8 mouse cellular contexts compared by ENCODE assay signal in the genomic region with DNA sequence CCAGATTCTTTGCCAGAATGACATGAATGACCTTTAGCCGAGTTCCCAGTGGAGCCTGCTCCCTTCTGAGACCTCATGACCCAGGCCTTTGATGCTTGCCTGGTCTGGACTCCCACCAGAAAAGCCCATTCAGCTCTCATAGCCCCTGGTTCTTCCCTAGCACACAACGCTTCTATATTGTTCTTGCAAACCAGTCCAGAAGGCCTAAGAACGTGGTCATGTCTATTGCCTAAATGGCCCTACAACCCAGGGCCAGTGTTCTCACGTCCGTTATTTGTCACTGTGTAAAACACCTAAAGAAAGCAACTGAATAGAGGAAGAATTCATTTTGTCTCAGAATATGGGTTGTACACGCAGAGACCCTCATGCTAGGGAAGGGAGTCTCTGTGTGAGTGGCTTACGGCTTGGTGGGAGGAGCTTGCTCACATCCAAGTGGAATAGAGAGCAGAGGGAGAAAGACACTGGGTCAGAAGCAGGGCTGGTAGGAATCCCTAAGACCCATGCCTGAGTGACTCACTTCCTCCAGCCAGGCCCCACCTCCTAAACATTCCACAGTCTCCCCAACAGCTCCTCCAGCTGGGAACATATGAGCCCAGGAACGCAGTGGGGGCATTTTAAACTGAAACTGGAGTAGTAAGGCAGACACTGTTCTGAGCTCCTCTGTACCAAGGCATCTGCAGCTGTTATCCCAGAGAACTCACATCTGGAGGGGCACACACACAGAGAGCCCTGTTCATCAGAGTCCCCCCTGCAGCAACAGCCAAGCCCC.
DNase-seq lines count a peak whose midpoint lies in the region; ATAC-seq lines count a peak whose summit lies in the region.

No protein-coding gene starts in this region.

- H3K4me3 ChIP-seq in forebrain, embryonic 10.5 days = no peak overlapping the region
- no peak overlapping the region for H3K4me3 ChIP-seq in forebrain, embryonic 12.5 days (replicated peaks)
- no peak overlapping the region for H3K4me3 ChIP-seq in embryonic facial prominence, embryonic 10.5 days
- no peak overlapping the region for H3K4me3 ChIP-seq in lung, embryonic 15.5 days
- no peak overlapping the region for H3K4me3 ChIP-seq in liver, embryonic 11.5 days (ENCODE audit: low read depth, low read length)

- no peaks in the 10 kb centered on the region for H3K9me3 ChIP-seq in forebrain, embryonic 10.5 days
- no peaks in the 10 kb centered on the region for H3K9me3 ChIP-seq in forebrain, embryonic 12.5 days
- H3K9me3 ChIP-seq in embryonic facial prominence, embryonic 10.5 days = 0 out of 2 replicates have a peak, but pooled peaks cover 3% of the 10 kb centered on the region
- H3K9me3 ChIP-seq in lung, embryonic 15.5 days = no peaks in the 10 kb centered on the region
- H3K9me3 ChIP-seq in liver, embryonic 11.5 days (ENCODE audit: control insufficient read depth, low read length) = no peaks in the 10 kb centered on the region

- no peak overlapping the region for H3K9ac ChIP-seq in forebrain, embryonic 12.5 days
- no peak overlapping the region for H3K9ac ChIP-seq in lung, embryonic 15.5 days
- H3K9ac ChIP-seq in liver, embryonic 11.5 days (ENCODE audit: low read depth, low read length) = no peak overlapping the region

- WGBS in forebrain, embryonic 10.5 days = 69% methylated on average over 8 of the region's 8 CpGs
- WGBS in forebrain, embryonic 12.5 days = 54% methylated on average over 8 of the region's 8 CpGs
- 53% methylated on average over 8 of the region's 8 CpGs for WGBS in embryonic facial prominence, embryonic 10.5 days
- WGBS in lung, embryonic 15.5 days = 62% methylated on average over 8 of the region's 8 CpGs
- WGBS in liver, embryonic 11.5 days = 67% methylated on average over 8 of the region's 8 CpGs

- H3K4me2 ChIP-seq in forebrain, embryonic 12.5 days = no peak overlapping the region
- no peak overlapping the region for H3K4me2 ChIP-seq in lung, embryonic 15.5 days
- H3K4me2 ChIP-seq in liver, embryonic 11.5 days = no peak overlapping the region

- no peak for ATAC-seq in forebrain, embryonic 12.5 days (ENCODE audit: low FRiP score)
- ATAC-seq in lung, embryonic 15.5 days (ENCODE audit: borderline replicate concordance, extremely low read depth, low FRiP score, low TSS enrichment) = peak; percentile 73
- no peak for ATAC-seq in liver, embryonic 11.5 days (replicated peaks; ENCODE audit: low FRiP score)

- no peak for DNase-seq in forebrain, embryonic 10.5 days (ENCODE audit: extremely low spot score, low spot score)
- DNase-seq in embryonic facial prominence, embryonic 10.5 days (ENCODE audit: low spot score) = peak; percentile 56
- DNase-seq in heart, postnatal 4 days = peak; percentile 59
- DNase-seq in spleen, postnatal 10 days (ENCODE audit: low spot score in 2 of 2) = no peak
- DNase-seq in liver, embryonic 11.5 days (ENCODE audit: low spot score) = no peak
- DNase-seq in frontal cortex, postnatal 14 days (ENCODE audit: low spot score in 2 of 2) = no peak

- H3K27ac ChIP-seq in forebrain, embryonic 10.5 days = peak overlapping the region; percentile 2; the same call in 1 of the 2 replicates
- H3K27ac ChIP-seq in forebrain, embryonic 12.5 days = no peak overlapping the region
- peak overlapping the region; percentile 71 for H3K27ac ChIP-seq in embryonic facial prominence, embryonic 10.5 days (replicated peaks)
- peak overlapping the region; percentile 43; the same call in 1 of the 2 replicates for H3K27ac ChIP-seq in lung, embryonic 15.5 days
- no peak overlapping the region for H3K27ac ChIP-seq in liver, embryonic 11.5 days (ENCODE audit: low read depth, low read length)

- H3K36me3 ChIP-seq in forebrain, embryonic 10.5 days (replicated peaks) = no peaks in the 10 kb centered on the region
- H3K36me3 ChIP-seq in forebrain, embryonic 12.5 days (replicated peaks) = no peaks in the 10 kb centered on the region
- no peaks in the 10 kb centered on the region for H3K36me3 ChIP-seq in embryonic facial prominence, embryonic 10.5 days (replicated peaks)
- H3K36me3 ChIP-seq in lung, embryonic 15.5 days = no peaks in the 10 kb centered on the region
- no peaks in the 10 kb centered on the region for H3K36me3 ChIP-seq in liver, embryonic 11.5 days (ENCODE audit: control insufficient read depth, insufficient read depth, low read length)

- no peaks in the 10 kb centered on the region for H3K27me3 ChIP-seq in forebrain, embryonic 10.5 days (ENCODE audit: poor library complexity, severe bottlenecking)
- no peaks in the 10 kb centered on the region for H3K27me3 ChIP-seq in forebrain, embryonic 12.5 days
- H3K27me3 ChIP-seq in embryonic facial prominence, embryonic 10.5 days (replicated peaks; ENCODE audit: low read depth, poor library complexity, severe bottlenecking) = no peaks in the 10 kb centered on the region
- H3K27me3 ChIP-seq in lung, embryonic 15.5 days = no peaks in the 10 kb centered on the region
- no peaks in the 10 kb centered on the region for H3K27me3 ChIP-seq in liver, embryonic 11.5 days (replicated peaks; ENCODE audit: control insufficient read depth, insufficient read depth, low read length)

- peaks cover 19% of the 10 kb centered on the region; the same call in 1 of the 2 replicates for H3K4me1 ChIP-seq in forebrain, embryonic 10.5 days
- no peaks in the 10 kb centered on the region for H3K4me1 ChIP-seq in forebrain, embryonic 12.5 days
- peaks cover 33% of the 10 kb centered on the region for H3K4me1 ChIP-seq in embryonic facial prominence, embryonic 10.5 days
- H3K4me1 ChIP-seq in lung, embryonic 15.5 days = peaks cover 10% of the 10 kb centered on the region
- no peaks in the 10 kb centered on the region for H3K4me1 ChIP-seq in liver, embryonic 11.5 days (replicated peaks; ENCODE audit: control insufficient read depth, insufficient read depth, low read length)

Comparison
In these comparisons a context has a peak if more than half of its experiments do, and no peak if none do; other contexts are left out.
1. H3K27ac ChIP-seq: peak in forebrain, embryonic 10.5 days (single experiment), embryonic facial prominence, embryonic 10.5 days (single experiment) and lung, embryonic 15.5 days (single experiment); none in forebrain, embryonic 12.5 days (single experiment) and liver, embryonic 11.5 days (single experiment).
2. DNase-seq: peak in embryonic facial prominence, embryonic 10.5 days (single experiment) and heart, postnatal 4 days (single experiment); none in forebrain, embryonic 10.5 days (single experiment), spleen, postnatal 10 days (0 of 2), liver, embryonic 11.5 days (single experiment) and frontal cortex, postnatal 14 days (0 of 2).